Mouse (Mus musculus): Measurements from ENCODE around the gene Mup11. TPM values are rescaled to one million over a fixed set of nuclear protein-coding genes. Genes with fewer than 3 reads are reported as not detected.
"Not testable (repeated sequence)": the region's sequence is repeated elsewhere in the genome, so short reads cannot be mapped to it uniquely, and the experiment has no call there.

The Mup11 gene
- polyA plus RNA-seq (2015; fragmentation: Nextera tagmentation; extraction: Ambion mirVana): not detected in 2 replicates

- not testable (repeated sequence) for H3K4me1 ChIP-seq; H3K9ac ChIP-seq; H3K27ac ChIP-seq; H3K36me3 ChIP-seq (ENCODE audit: poor library complexity, severe bottlenecking); ATAC-seq; H3K4me3 ChIP-seq; H3K27me3 ChIP-seq; H3K4me2 ChIP-seq; H3K9me3 ChIP-seq (replicated peaks)
- WGBS: 82% methylated on average over 3 of the region's 5 CpGs
These were observed at the start of gene Mup11 for GRCm38 (mm10) chr4:60662311-60662710. TSS of gene Mup11 (minus strand) at chr4:60662411.

Other genes starting within 250 kb of the Mup11 start
- not detected in 2 replicates for gene Mup9, start 240.5 kb downstream of the Mup11 start, polyA plus RNA-seq (2015; fragmentation: Nextera tagmentation; extraction: Ambion mirVana)
- not detected in 2 replicates for gene Mup1, start 160.5 kb downstream of the Mup11 start, polyA plus RNA-seq (2015; fragmentation: Nextera tagmentation; extraction: Ambion mirVana)
- gene Mup10, start 80.2 kb downstream of the Mup11 start, polyA plus RNA-seq (2015; fragmentation: Nextera tagmentation; extraction: Ambion mirVana): not detected in 2 replicates
- gene Mup12, start 78.9 kb upstream of the Mup11 start, polyA plus RNA-seq (2015; fragmentation: Nextera tagmentation; extraction: Ambion mirVana): not detected in 2 replicates
- not detected in 2 replicates for gene Mup22, start 159.1 kb upstream of the Mup11 start, polyA plus RNA-seq (2015; fragmentation: Nextera tagmentation; extraction: Ambion mirVana)

Measured in forebrain, embryonic 13.5 days (tissue).